Mouse (Mus musculus) heart, postnatal 0 days (tissue): ENCODE data around the gene Rcc2. TPM values are rescaled to one million over a fixed set of nuclear protein-coding genes. Genes with fewer than 3 reads are reported as not detected.

Source experiments
- ATAC-seq: fragments of 200-750 bp; cut with Nextera tagmentation; 2 replicates; pipeline ENCODE4 v1.8.0; 2017; ENCODE audit warnings: low read depth, moderate number of reproducible peaks, moderate library complexity; ENCODE audit not compliant: insufficient read depth
- DNase-seq: peaks from one replicate; pipeline ENCODE4 v3.0.0-alpha.2; 2016; ENCODE audit warnings: low spot score
- H3K27ac ChIP-seq: fragments of 300-500 bp; sonication (generic); 2 replicates; pipeline ENCODE4 v1.5.1; 2014; ENCODE audit warnings: low read depth, mild to moderate bottlenecking
- H3K27me3 ChIP-seq: fragments of 300-500 bp; sonication (generic); 2 replicates; pipeline ENCODE4 v1.6.1; 2014; ENCODE audit warnings: low read length, mixed read lengths; ENCODE audit not compliant: control insufficient read depth, insufficient read depth
- H3K36me3 ChIP-seq: fragments of 300-500 bp; sonication (generic); replicated peaks from 2 replicates; pipeline ENCODE4 v1.6.1; 2014; ENCODE audit warnings: low read length, mixed read lengths; ENCODE audit not compliant: control insufficient read depth, insufficient read depth
- H3K4me1 ChIP-seq: fragments of 300-500 bp; sonication (generic); 2 replicates; pipeline ENCODE4 v1.6.1; 2014; ENCODE audit warnings: antibody characterized with exemption; ENCODE audit not compliant: control insufficient read depth, insufficient read depth
- H3K4me2 ChIP-seq: fragments of 300-500 bp; sonication (generic); 2 replicates; pipeline ENCODE4 v1.6.1; 2014; ENCODE audit warnings: low read depth, mild to moderate bottlenecking, low read length, moderate library complexity
- H3K4me3 ChIP-seq: fragments of 300-500 bp; sonication (generic); 2 replicates; pipeline ENCODE4 v1.5.1; 2014; ENCODE audit warnings: low read depth, low read length
- H3K9ac ChIP-seq: fragments of 300-500 bp; sonication (generic); replicated peaks from 2 replicates; pipeline ENCODE4 v1.6.1; 2014; ENCODE audit warnings: low read depth, low read length, mixed read lengths
- H3K9me3 ChIP-seq: fragments of 300-500 bp; sonication (generic); replicated peaks from 2 replicates; pipeline ENCODE4 v1.6.1; 2016; ENCODE audit warnings: low read length; ENCODE audit not compliant: control insufficient read depth
- CTCF ChIP-seq: IDR thresholded peaks from 2 replicates; pipeline ENCODE4 v1.5.1; 2016; ENCODE audit warnings: antibody characterized with exemption, control low read depth, low read depth
- EP300 ChIP-seq: IDR thresholded peaks from 2 replicates; pipeline ENCODE4 v1.6.1; 2016; ENCODE audit warnings: antibody characterized with exemption, low read depth
- WGBS: fragments of 180-500 bp; shearing (Covaris S2); extraction: QIAGEN DNeasy Blood & Tissue Kit; methylation state at CpG from one replicate; pipeline ENCODE4 v1.1.7; 2014; 5-methylcytosine and 5-hydroxymethylcytosine counted together
- polyA plus RNA-seq: library from polyadenylated mRNA; unstranded; fragments of >200 nt; fragmentation: Nextera tagmentation; extraction: Ambion mirVana; gene quantifications from 2 replicates; pipeline ENCODE4 v1.2.1, GENCODE M21; 2015
- total RNA-seq: library from RNA; depleted of rRNA; stranded (reverse); fragments of >200 nt; gene quantifications from 2 replicates; pipeline ENCODE4 v1.2.3, GENCODE M21; 2014; ENCODE audit warnings: low replicate concordance

The Rcc2 gene
- total and polyA plus RNA-seq, 2 experiments from 2014 or later: 4.8 to 36.9 TPM

GRCm38 (mm10) chr4:140708297-140708927, 8.1 kb downstream of the Rcc2 start:
- Histone ChIP-seq H3K4me2 (no peak overlapping the region), H3K36me3 (peaks cover 48% of the 10 kb centered on the region), H3K27me3 (no peaks in the 10 kb centered on the region), H3K4me1 (peaks cover 27% of the 10 kb centered on the region), H3K9ac (no peak overlapping the region; the same call in 1 of the 2 replicates), H3K4me3 (no peak overlapping the region), H3K27ac (peak overlapping the region; percentile 52; the same call in 1 of the 2 replicates), H3K9me3 (no peaks in the 10 kb centered on the region)
- no peak for TF ChIP-seq EP300
- no peak for TF ChIP-seq CTCF
- DNase-seq (no peak), ATAC-seq (peak; percentile 37)
- WGBS: 39% methylated on average over 18 of the region's 18 CpGs

- Histone ChIP-seq H3K4me3 (no peak overlapping the region), H3K9ac (no peak overlapping the region), H3K9me3 (no peaks in the 10 kb centered on the region), H3K27me3 (no peaks in the 10 kb centered on the region), H3K4me1 (peaks cover 20% of the 10 kb centered on the region), H3K36me3 (peaks cover 50% of the 10 kb centered on the region), H3K4me2 (no peak overlapping the region), H3K27ac (0 out of 2 replicates have a peak overlapping the region, but pooled peaks have one; percentile 52)
- DNase-seq (no peak), ATAC-seq (no peak)
- 92% methylated on average over 7 of the region's 7 CpGs for WGBS
- TF ChIP-seq CTCF (no peak), EP300 (no peak)
Measured at GRCm38 (mm10) chr4:140709111-140709510, 8.8 kb downstream of the Rcc2 start.

- WGBS: 91% methylated on average over 10 of the region's 10 CpGs
- no peak for ATAC-seq
- peaks cover 50% of the 10 kb centered on the region for H3K36me3 ChIP-seq
Measured at GRCm38 (mm10) chr4:140709617-140710016, 9.3 kb downstream of the Rcc2 start.

GRCm38 (mm10) chr4:140710781-140711180, 10.4 kb downstream of the Rcc2 start:
- H3K27me3 ChIP-seq: no peaks in the 10 kb centered on the region
- TF ChIP-seq EP300: no peak
- no peak for TF ChIP-seq CTCF
- H3K9ac ChIP-seq: no peak overlapping the region
- no peak overlapping the region for H3K27ac ChIP-seq
- H3K9me3 ChIP-seq: no peaks in the 10 kb centered on the region
- no peak for DNase-seq
- H3K4me1 ChIP-seq: peaks cover 23% of the 10 kb centered on the region
- H3K4me3 ChIP-seq: no peak overlapping the region
- ATAC-seq: no peak
- H3K36me3 ChIP-seq: peaks cover 57% of the 10 kb centered on the region
- no peak overlapping the region for H3K4me2 ChIP-seq
- 82% methylated on average over 10 of the region's 10 CpGs for whole genome bisulfite sequencing

More at GRCm38 (mm10) chr4:140709617-140710016, 9.3 kb downstream of the Rcc2 start:
- Histone ChIP-seq H3K4me3 (no peak overlapping the region), H3K9ac (no peak overlapping the region), H3K27ac (no peak overlapping the region), H3K4me1 (peaks cover 23% of the 10 kb centered on the region), H3K4me2 (no peak overlapping the region), H3K27me3 (no peaks in the 10 kb centered on the region), H3K9me3 (no peaks in the 10 kb centered on the region)
- no peak for TF ChIP-seq CTCF
- TF ChIP-seq EP300: no peak
- DNase-seq: no peak

- 51% methylated on average over 5 of the region's 5 CpGs for WGBS
- Histone ChIP-seq H3K9ac (0 out of 2 replicates have a peak overlapping the region, but pooled peaks have one; percentile 11), H3K9me3 (no peaks in the 10 kb centered on the region), H3K4me1 (peaks cover 23% of the 10 kb centered on the region), H3K4me3 (no peak overlapping the region), H3K27ac (no peak overlapping the region), H3K36me3 (peaks cover 63% of the 10 kb centered on the region), H3K27me3 (no peaks in the 10 kb centered on the region), H3K4me2 (no peak overlapping the region)
- DNase-seq (no peak), ATAC-seq (no peak)
- TF ChIP-seq CTCF (no peak), EP300 (no peak)
Measured at GRCm38 (mm10) chr4:140711360-140711759, 11.0 kb downstream of the Rcc2 start.
